Mouse (Mus musculus) myocyte (in vitro differentiated cells): ENCODE results near the gene Osbpl5.
"Not testable (repeated sequence)": the region's sequence is repeated elsewhere in the genome, so short reads cannot be mapped to it uniquely, and the experiment has no call there.

ENCODE experiments used
- CEBPB ChIP-seq: IDR thresholded peaks from 2 replicates; pipeline ENCODE4 v1.6.1; 2011; ENCODE audit warnings: mild to moderate bottlenecking, moderate library complexity; ENCODE audit not compliant: poor library complexity, insufficient read depth, severe bottlenecking
- E2F4 ChIP-seq: IDR thresholded peaks from one replicate; pipeline ENCODE4 v1.6.1; 2011; ENCODE audit warnings: mild to moderate bottlenecking, control low read depth, moderate library complexity; ENCODE audit not compliant: insufficient read depth
- POLR2A ChIP-seq: IDR thresholded peaks from one replicate; pipeline ENCODE4 v1.6.1; 2011; ENCODE audit warnings: low read depth, mild to moderate bottlenecking, control low read depth, moderate library complexity; ENCODE audit not compliant: insufficient read length
- TCF12 ChIP-seq: IDR thresholded peaks from one replicate; pipeline ENCODE4 v1.6.1; 2011; ENCODE audit warnings: mild to moderate bottlenecking, control low read depth; ENCODE audit not compliant: poor library complexity, insufficient read depth, severe bottlenecking
- TCF3 ChIP-seq: IDR thresholded peaks from one replicate; pipeline ENCODE4 v1.6.1; 2011; ENCODE audit warnings: low read depth, control low read depth; ENCODE audit not compliant: insufficient read length
- USF1 ChIP-seq: IDR thresholded peaks from one replicate; pipeline ENCODE4 v1.6.1; 2011; ENCODE audit warnings: low read depth, mild to moderate bottlenecking, control low read depth, moderate library complexity

- TF ChIP-seq POLR2A, USF1, CEBPB, TCF3, E2F4, TCF12: not testable (repeated sequence)
These were observed 72.2 kb downstream of the Osbpl5 start for GRCm38 (mm10) chr7:143684569-143684968.
